Mouse (Mus musculus): ENCODE data around the gene Fam222b. TPM values are rescaled to one million over a fixed set of nuclear protein-coding genes. Genes with fewer than 3 reads are reported as not detected.
A peak's percentile ranks its signal among the peaks of the same experiment; 100 is the strongest.

The Fam222b gene
- polyA plus RNA-seq, 1 experiment from 2014 or later = 22.3 TPM

DNA sequence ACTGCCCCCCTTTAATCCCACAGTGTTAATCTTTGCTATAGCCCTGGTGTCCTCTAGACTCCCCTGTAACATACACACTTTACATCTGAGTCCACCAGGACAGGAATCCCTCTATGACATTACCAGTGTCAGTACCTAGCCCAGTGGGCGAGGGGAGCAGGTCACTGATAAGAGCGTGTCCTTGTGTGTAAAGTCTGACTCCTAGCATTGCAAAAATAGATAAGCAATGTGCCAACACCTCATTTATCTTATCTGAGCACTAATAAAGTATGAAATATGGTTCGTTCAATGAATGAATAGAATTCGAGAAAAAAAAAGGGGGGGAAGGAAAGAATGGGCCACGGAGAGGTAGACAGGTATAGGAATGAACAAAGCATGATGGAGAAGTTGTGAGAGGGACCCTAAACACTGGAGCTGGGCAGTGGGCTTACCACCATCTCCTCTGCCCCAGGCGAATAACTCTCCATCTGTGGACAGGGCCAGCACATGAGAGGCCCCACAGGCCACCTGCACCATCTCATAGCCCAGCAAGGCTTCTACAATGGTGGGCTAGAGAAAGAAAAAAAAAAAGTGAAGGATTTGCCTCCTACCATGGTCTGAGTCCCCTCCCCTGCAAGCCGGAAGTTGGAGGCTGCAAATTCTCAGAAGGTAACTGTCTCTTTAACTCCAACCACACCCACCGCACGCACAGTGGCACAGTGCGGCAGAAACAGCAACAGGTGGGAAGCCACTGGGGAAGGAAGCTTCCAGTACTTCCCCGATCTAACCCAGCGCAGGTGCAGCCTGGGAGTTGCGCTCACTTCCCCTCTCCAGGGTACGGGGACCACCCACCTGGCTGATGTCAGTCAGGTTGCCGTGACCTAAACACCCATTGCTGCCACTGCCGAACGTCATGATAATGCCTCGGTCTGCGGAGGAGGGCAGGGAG lies 74.3 kb downstream of the Fam222b start:
- no peak overlapping the region for H3K4me3 ChIP-seq (replicated peaks)
- peaks cover 5% of the 10 kb centered on the region; the same call in 1 of the 2 replicates for H3K27me3 ChIP-seq
- peaks cover 9% of the 10 kb centered on the region for H3K4me1 ChIP-seq
- no peaks in the 10 kb centered on the region for H3K9me3 ChIP-seq
- no peak overlapping the region; the same call in 1 of the 2 replicates for H3K9ac ChIP-seq
- H3K27ac ChIP-seq = no peak overlapping the region
- H3K4me2 ChIP-seq = no peak overlapping the region
- no peak for ATAC-seq (ENCODE audit: low FRiP score)
- 61% methylated on average over 19 of the region's 19 CpGs for WGBS
- no peaks in the 10 kb centered on the region for H3K36me3 ChIP-seq (replicated peaks)

DNA sequence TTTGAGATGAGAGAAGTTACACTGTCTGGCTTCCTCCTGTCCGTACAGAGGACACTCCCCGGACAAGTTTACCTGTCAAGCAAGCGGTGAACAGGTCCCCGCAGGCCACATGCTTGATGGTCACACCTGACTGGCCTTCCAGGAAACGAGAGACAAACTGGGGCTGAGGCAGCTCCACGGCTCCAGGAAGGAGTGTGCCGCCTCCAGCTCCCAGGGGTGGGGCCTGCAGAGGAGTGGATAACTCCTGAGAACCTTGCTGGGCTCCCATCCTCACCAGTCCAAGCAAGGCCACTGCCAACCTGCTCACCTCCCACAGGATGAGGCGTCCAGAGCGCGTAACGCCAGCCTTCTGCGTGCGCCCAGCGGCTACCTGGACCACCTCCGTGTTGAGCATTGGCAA lies 75.8 kb downstream of the Fam222b start:
- Histone ChIP-seq H3K27me3 (peaks cover 5% of the 10 kb centered on the region; the same call in 1 of the 2 replicates), H3K27ac (no peak overlapping the region), H3K4me3 (replicated peaks) (no peak overlapping the region), H3K9me3 (no peaks in the 10 kb centered on the region), H3K9ac (no peak overlapping the region), H3K36me3 (replicated peaks) (no peaks in the 10 kb centered on the region), H3K4me1 (peaks cover 7% of the 10 kb centered on the region), H3K4me2 (no peak overlapping the region)
- 90% methylated on average over 15 of the region's 15 CpGs for WGBS
- no peak for ATAC-seq (ENCODE audit: low FRiP score)

DNA sequence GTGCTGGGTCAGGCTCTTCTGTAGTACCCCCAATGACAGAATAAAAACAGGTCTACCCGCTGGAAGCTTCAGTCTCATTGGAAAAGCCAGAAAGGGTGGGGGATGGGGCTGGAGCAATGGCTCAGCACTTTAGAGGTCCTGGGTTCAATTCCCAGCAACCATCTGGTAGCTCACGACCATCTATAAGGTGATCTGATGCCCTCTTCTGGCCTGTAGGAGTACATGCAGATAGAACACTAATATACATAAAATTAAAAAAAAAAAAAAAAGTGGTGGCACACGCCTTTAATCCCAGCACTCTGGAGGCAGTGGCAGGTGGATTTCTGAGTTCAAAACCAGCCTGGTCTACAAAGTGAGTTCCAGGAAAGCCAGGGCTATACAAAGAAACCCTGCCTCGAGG lies 76.9 kb downstream of the Fam222b start:
- H3K36me3 ChIP-seq (replicated peaks) = no peaks in the 10 kb centered on the region
- no peak overlapping the region for H3K9ac ChIP-seq
- peaks cover 5% of the 10 kb centered on the region; the same call in 1 of the 2 replicates for H3K27me3 ChIP-seq
- no peak overlapping the region for H3K4me2 ChIP-seq
- no peaks in the 10 kb centered on the region for H3K9me3 ChIP-seq
- H3K4me1 ChIP-seq = peaks cover 4% of the 10 kb centered on the region; the same call in 1 of the 2 replicates
- H3K27ac ChIP-seq = no peak overlapping the region
- no peak overlapping the region for H3K4me3 ChIP-seq (replicated peaks)
- 79% methylated on average over 4 of the region's 4 CpGs for WGBS
- no peak for ATAC-seq (ENCODE audit: low FRiP score)

DNA sequence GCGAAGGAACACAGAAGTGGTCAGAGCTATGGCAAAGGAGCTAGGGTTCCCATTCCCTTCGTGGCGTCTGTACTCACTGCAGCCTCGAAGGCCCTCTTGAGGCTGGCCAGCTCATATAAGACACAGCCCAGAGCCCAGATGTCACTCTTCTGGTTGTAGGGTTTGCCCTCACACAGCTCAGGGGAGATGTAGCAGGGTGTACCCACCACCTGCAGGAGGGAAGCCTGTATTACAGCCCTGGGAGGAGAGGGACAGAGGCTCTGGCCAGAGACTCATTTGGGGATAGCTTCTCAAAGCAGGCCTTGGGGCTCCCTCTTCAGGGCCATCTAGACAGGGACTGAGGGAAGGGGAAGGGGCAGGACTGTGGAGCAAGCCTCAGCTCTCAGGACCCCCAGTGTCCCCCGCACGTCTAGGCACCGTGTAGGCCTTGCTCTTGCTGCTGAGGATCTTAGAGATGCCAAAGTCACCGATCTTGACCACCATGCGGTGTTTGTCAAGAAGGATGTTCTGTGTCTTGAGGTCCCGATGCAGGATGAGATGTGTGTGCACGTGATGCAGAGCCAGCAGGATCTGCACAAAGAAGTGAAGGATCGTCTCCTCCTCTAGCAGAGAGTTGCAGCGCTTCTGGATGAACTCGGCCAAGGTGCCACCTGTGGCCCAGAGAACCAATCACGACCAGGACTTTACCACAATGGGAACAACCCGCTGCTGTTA lies 77.7 kb downstream of the Fam222b start:
- no peaks in the 10 kb centered on the region for H3K36me3 ChIP-seq (replicated peaks)
- no peak overlapping the region for H3K9ac ChIP-seq
- no peaks in the 10 kb centered on the region for H3K27me3 ChIP-seq
- no peak overlapping the region for H3K4me3 ChIP-seq (replicated peaks)
- H3K4me1 ChIP-seq = peaks cover 10% of the 10 kb centered on the region
- ATAC-seq (ENCODE audit: low FRiP score) = no peak
- H3K27ac ChIP-seq = no peak overlapping the region
- H3K4me2 ChIP-seq = no peak overlapping the region
- 83% methylated on average over 16 of the region's 16 CpGs for WGBS
- no peaks in the 10 kb centered on the region for H3K9me3 ChIP-seq

DNA sequence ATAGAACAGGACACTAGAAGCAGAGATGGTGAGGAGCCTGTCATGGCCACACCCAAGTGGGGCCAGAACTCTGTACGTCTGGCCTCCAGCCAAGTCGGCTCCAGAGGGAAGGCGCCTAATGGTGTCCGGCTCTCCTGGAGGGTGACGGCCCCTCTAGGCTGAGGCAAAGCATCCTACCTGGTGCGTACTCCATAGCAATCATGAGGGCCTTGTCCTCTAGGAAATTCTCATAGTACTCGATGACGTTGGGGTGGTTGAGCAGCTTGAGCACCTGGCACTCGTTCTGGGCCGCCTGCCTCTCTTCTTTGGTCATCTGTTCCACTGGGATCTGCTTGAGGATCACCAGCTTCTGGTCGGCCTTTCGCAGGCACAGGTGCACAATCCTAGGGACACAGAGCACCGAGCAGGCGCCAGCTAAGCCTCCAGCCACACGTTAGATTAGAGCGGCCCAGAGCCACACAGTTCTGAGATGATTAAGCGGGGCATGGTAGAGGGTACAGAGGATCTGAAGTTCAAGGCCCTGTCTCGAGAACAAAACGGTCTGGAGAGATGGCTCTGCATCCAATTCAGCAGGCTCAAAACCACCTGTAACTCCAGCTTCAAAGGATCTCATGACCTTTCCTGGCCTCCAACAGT lies 78.4 kb downstream of the Fam222b start:
- WGBS = 87% methylated on average over 19 of the region's 19 CpGs
- no peaks in the 10 kb centered on the region for H3K9me3 ChIP-seq
- H3K9ac ChIP-seq = no peak overlapping the region
- H3K27ac ChIP-seq = no peak overlapping the region
- no peaks in the 10 kb centered on the region for H3K27me3 ChIP-seq
- no peaks in the 10 kb centered on the region for H3K36me3 ChIP-seq (replicated peaks)
- no peak overlapping the region for H3K4me3 ChIP-seq (replicated peaks)
- H3K4me2 ChIP-seq = no peak overlapping the region
- ATAC-seq (ENCODE audit: low FRiP score) = no peak
- peaks cover 17% of the 10 kb centered on the region for H3K4me1 ChIP-seq

DNA sequence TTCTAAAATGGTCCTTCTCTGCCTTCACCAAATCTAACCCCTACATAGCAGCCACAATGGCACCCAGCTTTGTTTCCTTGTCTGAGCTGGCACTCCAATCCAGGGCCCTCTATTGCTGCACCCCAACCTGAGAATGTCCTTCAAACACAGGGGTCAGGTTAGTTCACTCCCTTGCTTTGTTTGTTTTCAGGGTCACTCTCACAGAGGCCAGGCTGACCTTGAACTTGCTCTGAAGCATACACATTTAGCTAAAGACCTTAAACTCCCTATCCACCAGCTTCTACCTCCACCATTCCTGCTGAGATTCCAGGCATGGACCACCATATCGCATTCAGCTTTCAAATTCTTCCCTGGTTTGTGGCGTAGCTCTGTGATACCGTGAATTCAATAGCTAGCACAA lies 80.0 kb downstream of the Fam222b start:
- Histone ChIP-seq H3K9ac (no peak overlapping the region), H3K4me1 (peaks cover 33% of the 10 kb centered on the region), H3K36me3 (replicated peaks) (peaks cover 3% of the 10 kb centered on the region; the same call in 1 of the 2 replicates), H3K27me3 (no peaks in the 10 kb centered on the region), H3K9me3 (no peaks in the 10 kb centered on the region), H3K4me2 (no peak overlapping the region), H3K27ac (no peak overlapping the region), H3K4me3 (replicated peaks) (no peak overlapping the region)
- no peak for ATAC-seq (ENCODE audit: low FRiP score)
- 93% methylated on average over 3 of the region's 3 CpGs for WGBS

DNA sequence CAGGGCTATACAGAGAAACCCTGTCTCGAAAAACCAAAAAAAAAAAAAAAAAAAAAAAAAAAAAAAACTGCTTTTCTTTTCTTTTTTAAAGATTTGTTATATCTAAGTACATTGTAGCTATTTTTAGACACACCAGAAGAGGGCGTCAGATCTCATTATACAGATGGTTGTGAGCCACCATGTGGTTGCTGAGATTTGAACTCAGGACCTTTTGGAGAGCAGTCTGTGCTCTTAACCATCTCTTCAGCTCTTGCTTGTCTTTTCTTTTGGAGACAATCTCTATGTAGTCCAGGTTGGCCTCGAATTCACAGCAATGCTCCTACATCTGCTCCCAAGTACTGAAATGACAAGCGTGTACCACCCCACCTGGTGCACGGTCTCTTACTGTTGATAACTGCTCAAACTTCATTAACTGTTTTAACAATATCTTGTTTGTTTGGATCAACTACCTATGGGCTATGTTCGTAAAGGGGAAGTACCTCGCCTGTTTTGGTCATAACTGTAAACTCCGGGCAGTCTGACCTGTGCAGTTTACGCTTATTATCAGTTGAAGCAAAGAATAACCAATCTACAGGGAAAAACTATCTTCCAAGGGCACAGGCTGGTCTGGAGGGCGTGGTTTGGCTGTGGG lies 81.4 kb downstream of the Fam222b start:
- 11% methylated on average over 10 of the region's 10 CpGs for WGBS
- Histone ChIP-seq H3K36me3 (replicated peaks) (peaks cover 16% of the 10 kb centered on the region), H3K9me3 (no peaks in the 10 kb centered on the region), H3K27ac (peak overlapping the region; percentile 63), H3K4me1 (peaks cover 46% of the 10 kb centered on the region), H3K4me2 (peak overlapping the region; percentile 80), H3K27me3 (no peaks in the 10 kb centered on the region), H3K4me3 (replicated peaks) (peak overlapping the region; percentile 64), H3K9ac (peak overlapping the region; percentile 54; the same call in 1 of the 2 replicates)
- ATAC-seq (ENCODE audit: low FRiP score) = no peak

DNA sequence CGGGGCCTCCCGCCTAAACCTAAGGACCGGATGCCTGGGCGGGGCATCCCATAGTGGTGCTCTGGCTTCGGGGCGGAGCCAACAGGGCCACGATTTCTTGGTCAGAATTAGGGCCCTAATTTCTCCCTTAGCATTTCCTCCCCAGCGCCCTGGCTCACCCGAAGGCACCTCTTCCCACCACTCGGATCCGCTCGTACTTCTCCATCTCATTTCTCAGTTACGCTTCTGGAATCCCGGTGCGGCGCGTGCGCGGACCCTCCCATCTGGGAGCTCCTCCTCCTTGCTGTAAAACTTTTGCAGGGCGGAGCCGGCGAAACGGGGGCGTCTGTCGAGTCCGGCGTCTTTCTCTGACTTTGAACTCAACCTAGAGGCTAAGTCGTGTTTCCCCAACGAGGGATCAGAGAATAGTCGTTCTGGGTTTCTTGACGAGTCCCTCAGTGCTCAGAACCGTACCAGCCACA lies 82.0 kb downstream of the Fam222b start, which contains the start of the genes Nek8 and Tlcd1:
Gene Nek8 (minus strand): TSS at position 274 of the 461 bp plus-strand sequence.
Gene Tlcd1 (plus strand): TSS at position 310 of the 461 bp plus-strand sequence.
- under 1% methylated on average over 32 of the region's 32 CpGs for WGBS
- peak within 1 kb of the TSS; percentile 91 for H3K27ac ChIP-seq

DNA sequence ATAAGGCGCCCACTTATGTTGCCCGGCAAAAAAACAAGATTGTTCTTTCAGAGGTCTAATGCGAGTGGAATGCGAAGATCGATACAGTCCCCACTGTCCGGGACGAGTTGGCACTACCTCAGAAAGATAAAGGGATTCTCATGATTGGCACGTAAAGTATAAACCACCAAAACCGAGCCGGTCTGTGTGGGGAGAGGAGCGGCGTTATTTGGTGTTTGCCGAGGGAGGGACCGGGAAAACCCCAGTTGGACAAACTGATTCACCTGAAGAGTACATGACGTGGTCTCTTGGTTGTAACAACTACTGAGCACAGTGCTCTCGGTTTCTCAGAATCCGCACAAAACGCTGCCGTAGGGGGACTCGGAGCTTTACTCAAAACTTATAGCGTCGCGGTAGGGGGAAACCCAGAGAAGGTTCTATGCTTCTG lies 82.5 kb downstream of the Fam222b start:
- H3K4me3 ChIP-seq (replicated peaks) = peak overlapping the region; percentile 64
- peak overlapping the region; percentile 80 for H3K4me2 ChIP-seq
- H3K27me3 ChIP-seq = no peaks in the 10 kb centered on the region
- H3K9me3 ChIP-seq = no peaks in the 10 kb centered on the region
- H3K36me3 ChIP-seq (replicated peaks) = peaks cover 27% of the 10 kb centered on the region
- H3K4me1 ChIP-seq = peaks cover 55% of the 10 kb centered on the region
- WGBS = under 1% methylated on average over 23 of the region's 23 CpGs
- ATAC-seq (ENCODE audit: low FRiP score) = no peak
- H3K9ac ChIP-seq = peak overlapping the region; percentile 54
- H3K27ac ChIP-seq = peak overlapping the region; percentile 84; the same call in 1 of the 2 replicates

More for the DNA sequence above, 82.0 kb downstream of the Fam222b start, which contains the start of the genes Nek8 and Tlcd1:
- peak within 1 kb of the TSS; percentile 80 for H3K4me2 ChIP-seq
- H3K4me3 ChIP-seq (replicated peaks) = peak within 1 kb of the TSS; percentile 64
- peak; percentile 62 for ATAC-seq (ENCODE audit: low FRiP score)
- H3K27me3 ChIP-seq = no peaks in the 10 kb centered on the region
- peaks cover 22% of the 10 kb centered on the region for H3K36me3 ChIP-seq (replicated peaks)
- H3K4me1 ChIP-seq = peaks cover 50% of the 10 kb centered on the region
- H3K9ac ChIP-seq = peak within 1 kb of the TSS; percentile 54
- H3K9me3 ChIP-seq = no peaks in the 10 kb centered on the region

DNA sequence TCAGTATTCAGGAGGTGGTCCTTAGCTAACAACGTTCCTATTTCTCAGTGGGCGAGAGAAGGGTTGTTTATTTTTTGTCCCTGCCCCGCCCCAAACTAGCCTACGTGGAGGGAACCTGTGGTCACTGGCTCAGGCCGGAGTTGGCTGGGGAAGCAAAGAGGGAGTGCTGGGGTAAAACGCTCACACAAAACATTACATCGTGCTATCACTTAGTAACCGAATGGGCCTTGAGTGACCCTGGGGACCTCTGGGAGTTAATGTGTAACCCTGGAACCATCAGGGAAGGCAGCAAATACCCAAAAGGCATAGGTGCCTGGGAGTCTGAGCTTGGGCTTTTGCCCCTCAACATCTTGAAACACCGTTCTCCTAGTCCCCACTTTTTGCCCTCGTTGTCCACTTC lies 83.0 kb downstream of the Fam222b start:
- H3K9ac ChIP-seq = peak overlapping the region; percentile 54; the same call in 1 of the 2 replicates
- ATAC-seq (ENCODE audit: low FRiP score) = no peak
- peaks cover 30% of the 10 kb centered on the region for H3K36me3 ChIP-seq (replicated peaks)
- H3K4me3 ChIP-seq (replicated peaks) = peak overlapping the region; percentile 64
- no peaks in the 10 kb centered on the region for H3K9me3 ChIP-seq
- H3K27ac ChIP-seq = 0 out of 2 replicates have a peak overlapping the region, but pooled peaks have one; percentile 91
- no peaks in the 10 kb centered on the region for H3K27me3 ChIP-seq
- peaks cover 60% of the 10 kb centered on the region for H3K4me1 ChIP-seq
- 3% methylated on average over 10 of the region's 10 CpGs for WGBS
- peak overlapping the region; percentile 80 for H3K4me2 ChIP-seq
